Mouse (Mus musculus) small intestine, adult 2 months (tissue): ENCODE results near the gene Rbm4b.

Experiments used
- CTCF ChIP-seq: fragments of 200-500 bp; IDR thresholded peaks from 2 replicates; pipeline ENCODE4 v1.5.1; 2012; ENCODE audit warnings: low read depth, mild to moderate bottlenecking, control low read depth, inconsistent platforms, low read length, moderate library complexity, mixed read lengths; ENCODE audit not compliant: insufficient replicate concordance, insufficient read length; ENCODE audit errors: extremely low read depth
- POLR2A ChIP-seq: fragments of 200-500 bp; IDR thresholded peaks from 2 replicates; pipeline ENCODE4 v1.6.1; 2012; ENCODE audit warnings: low read depth, mild to moderate bottlenecking, control low read depth, inconsistent platforms, low read length, moderate library complexity

DNA sequence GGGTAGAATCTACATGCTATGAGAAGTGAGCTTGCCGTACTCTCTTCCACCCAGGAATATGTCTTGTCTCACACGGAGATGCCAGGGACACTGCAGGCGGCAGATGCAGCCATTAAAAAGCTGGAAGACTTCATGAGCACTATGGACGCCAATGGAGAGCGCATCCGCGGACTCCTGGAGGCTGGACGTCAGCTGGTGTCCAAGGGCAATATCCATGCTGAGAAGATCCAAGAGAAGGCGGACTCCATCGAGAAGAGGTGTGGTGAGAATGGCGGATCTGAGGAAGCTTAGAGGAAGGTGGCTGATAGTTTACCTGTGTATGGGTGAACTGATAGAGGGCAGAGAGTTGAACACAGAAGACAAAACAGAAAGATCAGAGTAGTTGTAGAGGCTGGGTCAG, 17.2 kb upstream of the Rbm4b start:
- TF ChIP-seq CTCF (no peak), POLR2A (no peak)
